Mouse (Mus musculus): ENCODE measurements at regions not wholly inside any gene's neighbourhood (a gene's known extent, or its start where the extent isn't known, plus 50 kb on each side); places are given as distances from the start of the nearest gene placed in this dataset.

GRCm38 (mm10) chr2:21282505-21283200, 77.1 kb downstream of the Thnsl1 start:
- H3K9ac ChIP-seq (ENCODE audit: low read length): no peak overlapping the region
- no peaks in the 10 kb centered on the region for H3K36me3 ChIP-seq (ENCODE audit: control insufficient read depth, insufficient read depth, low read length)
- DNase-seq (ENCODE audit: low spot score) (no peak), ATAC-seq (ENCODE audit: low FRiP score, low TSS enrichment) (no peak)
- H3K9me3 ChIP-seq (ENCODE audit: control insufficient read depth, low read length): no peaks in the 10 kb centered on the region
- WGBS: 73% methylated on average over 14 of the region's 14 CpGs
- no peak overlapping the region for H3K27ac ChIP-seq (replicated peaks)
- no peak for TF ChIP-seq CTCF (IDR thresholded peaks at IDR 0.05; ENCODE audit: low read depth)
- TF ChIP-seq EP300 (optimal IDR thresholded peaks at IDR 0.05): no peak
- no peak overlapping the region for H3K4me3 ChIP-seq (ENCODE audit: low read depth, low read length)
- no peak overlapping the region for H3K4me2 ChIP-seq (replicated peaks; ENCODE audit: low read depth)
- no peaks in the 10 kb centered on the region for H3K4me1 ChIP-seq (replicated peaks; ENCODE audit: control insufficient read depth, insufficient read depth)
- no peaks in the 10 kb centered on the region for H3K27me3 ChIP-seq (ENCODE audit: control insufficient read depth, insufficient read depth, low read length)

- DNase-seq (ENCODE audit: low spot score) (no peak), ATAC-seq (ENCODE audit: low FRiP score, low TSS enrichment) (no peak)
- Histone ChIP-seq H3K4me2 (replicated peaks; ENCODE audit: low read depth) (no peak overlapping the region), H3K36me3 (ENCODE audit: control insufficient read depth, insufficient read depth, low read length) (no peaks in the 10 kb centered on the region), H3K27ac (replicated peaks) (no peak overlapping the region), H3K27me3 (ENCODE audit: control insufficient read depth, insufficient read depth, low read length) (no peaks in the 10 kb centered on the region), H3K4me3 (ENCODE audit: low read depth, low read length) (no peak overlapping the region), H3K9me3 (ENCODE audit: control insufficient read depth, low read length) (no peaks in the 10 kb centered on the region), H3K9ac (ENCODE audit: low read length) (no peak overlapping the region), H3K4me1 (replicated peaks; ENCODE audit: control insufficient read depth, insufficient read depth) (no peaks in the 10 kb centered on the region)
- TF ChIP-seq CTCF (IDR thresholded peaks at IDR 0.05; ENCODE audit: low read depth) (no peak), EP300 (optimal IDR thresholded peaks at IDR 0.05) (no peak)
- 86% methylated on average over 3 of the region's 3 CpGs for WGBS
Measured at GRCm38 (mm10) chr2:21284881-21285280, 79.4 kb downstream of the Thnsl1 start.

- H3K27ac ChIP-seq (replicated peaks): no peak overlapping the region
- no peak overlapping the region for H3K4me2 ChIP-seq (replicated peaks; ENCODE audit: low read depth)
- H3K4me1 ChIP-seq (replicated peaks; ENCODE audit: control insufficient read depth, insufficient read depth): no peaks in the 10 kb centered on the region
- no peak for TF ChIP-seq EP300 (optimal IDR thresholded peaks at IDR 0.05)
- TF ChIP-seq CTCF (IDR thresholded peaks at IDR 0.05; ENCODE audit: low read depth): no peak
- H3K9ac ChIP-seq (ENCODE audit: low read length): no peak overlapping the region
- DNase-seq (ENCODE audit: low spot score) (no peak), ATAC-seq (ENCODE audit: low FRiP score, low TSS enrichment) (no peak)
- no peaks in the 10 kb centered on the region for H3K9me3 ChIP-seq (ENCODE audit: control insufficient read depth, low read length)
- 60% methylated on average over 13 of the region's 13 CpGs for WGBS
- no peaks in the 10 kb centered on the region for H3K36me3 ChIP-seq (ENCODE audit: control insufficient read depth, insufficient read depth, low read length)
- no peak overlapping the region for H3K4me3 ChIP-seq (ENCODE audit: low read depth, low read length)
- H3K27me3 ChIP-seq (ENCODE audit: control insufficient read depth, insufficient read depth, low read length): no peaks in the 10 kb centered on the region
Measured at GRCm38 (mm10) chr2:21287786-21288185, 79.6 kb upstream of the Gpr158 start.

- no peak for ATAC-seq (ENCODE audit: low FRiP score, low TSS enrichment)
- Histone ChIP-seq H3K4me1 (replicated peaks; ENCODE audit: control insufficient read depth, insufficient read depth) (no peaks in the 10 kb centered on the region), H3K4me3 (ENCODE audit: low read depth, low read length) (no peak overlapping the region), H3K9ac (ENCODE audit: low read length) (no peak overlapping the region), H3K9me3 (ENCODE audit: control insufficient read depth, low read length) (no peaks in the 10 kb centered on the region), H3K36me3 (ENCODE audit: control insufficient read depth, insufficient read depth, low read length) (no peaks in the 10 kb centered on the region), H3K4me2 (replicated peaks; ENCODE audit: low read depth) (no peak overlapping the region), H3K27ac (replicated peaks) (no peak overlapping the region), H3K27me3 (ENCODE audit: control insufficient read depth, insufficient read depth, low read length) (no peaks in the 10 kb centered on the region)
- no peak for DNase-seq (ENCODE audit: low spot score)
- WGBS: 70% methylated on average over 2 of the region's 2 CpGs
- TF ChIP-seq EP300 (optimal IDR thresholded peaks at IDR 0.05): no peak
- no peak for TF ChIP-seq CTCF (IDR thresholded peaks at IDR 0.05; ENCODE audit: low read depth)
Measured at GRCm38 (mm10) chr2:21292669-21293151, 74.6 kb upstream of the Gpr158 start.

DNA sequence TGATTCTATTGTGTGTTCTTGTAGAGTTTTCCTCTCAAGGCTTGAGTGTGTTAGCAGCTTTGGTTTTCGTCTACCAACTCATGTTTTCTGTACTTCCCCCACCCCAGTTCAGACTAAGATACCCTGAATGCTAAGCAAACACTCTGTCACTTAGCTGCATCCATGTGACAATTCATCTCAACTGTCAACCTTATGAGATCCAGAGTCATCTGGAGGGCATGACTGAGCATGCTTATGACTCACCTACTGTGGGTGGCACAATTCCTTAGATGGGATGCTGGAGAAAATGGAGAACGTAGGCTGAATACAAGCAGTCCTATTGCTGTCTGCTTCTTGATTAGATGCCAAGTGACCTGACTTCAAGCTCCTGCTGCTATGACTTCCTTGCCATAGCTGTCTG, 73.3 kb upstream of the Gpr158 start:
- DNase-seq (ENCODE audit: low spot score) (no peak), ATAC-seq (ENCODE audit: low FRiP score, low TSS enrichment) (no peak)
- Histone ChIP-seq H3K27ac (replicated peaks) (no peak overlapping the region), H3K4me2 (replicated peaks; ENCODE audit: low read depth) (no peak overlapping the region), H3K4me3 (ENCODE audit: low read depth, low read length) (no peak overlapping the region), H3K27me3 (ENCODE audit: control insufficient read depth, insufficient read depth, low read length) (no peaks in the 10 kb centered on the region), H3K4me1 (replicated peaks; ENCODE audit: control insufficient read depth, insufficient read depth) (no peaks in the 10 kb centered on the region), H3K36me3 (ENCODE audit: control insufficient read depth, insufficient read depth, low read length) (no peaks in the 10 kb centered on the region), H3K9me3 (ENCODE audit: control insufficient read depth, low read length) (no peaks in the 10 kb centered on the region), H3K9ac (ENCODE audit: low read length) (no peak overlapping the region)
- 48% methylated on average over 2 of the region's 2 CpGs for WGBS
- no peak for TF ChIP-seq CTCF (IDR thresholded peaks at IDR 0.05; ENCODE audit: low read depth)
- no peak for TF ChIP-seq EP300 (optimal IDR thresholded peaks at IDR 0.05)

GRCm38 (mm10) chr2:21299681-21300080, 67.7 kb upstream of the Gpr158 start:
- Histone ChIP-seq H3K9ac (ENCODE audit: low read length) (no peak overlapping the region), H3K27ac (replicated peaks) (no peak overlapping the region), H3K4me2 (replicated peaks; ENCODE audit: low read depth) (no peak overlapping the region), H3K9me3 (ENCODE audit: control insufficient read depth, low read length) (no peaks in the 10 kb centered on the region), H3K27me3 (ENCODE audit: control insufficient read depth, insufficient read depth, low read length) (no peaks in the 10 kb centered on the region), H3K4me3 (ENCODE audit: low read depth, low read length) (no peak overlapping the region), H3K4me1 (replicated peaks; ENCODE audit: control insufficient read depth, insufficient read depth) (no peaks in the 10 kb centered on the region), H3K36me3 (ENCODE audit: control insufficient read depth, insufficient read depth, low read length) (no peaks in the 10 kb centered on the region)
- WGBS: 86% methylated on average over 5 of the region's 5 CpGs
- no peak for DNase-seq (ENCODE audit: low spot score)
- ATAC-seq (ENCODE audit: low FRiP score, low TSS enrichment): no peak
- TF ChIP-seq CTCF (IDR thresholded peaks at IDR 0.05; ENCODE audit: low read depth): no peak
- TF ChIP-seq EP300 (optimal IDR thresholded peaks at IDR 0.05): no peak
